Mouse (Mus musculus): ENCODE measurements around the gene Lmntd1.

The Lmntd1 gene

GRCm38 (mm10) chr6:145614219-145614618 is at the start of gene Lmntd1:
TSS of gene Lmntd1 (minus strand) at chr6:145614319.
- DNase-seq = no peak

GRCm38 (mm10) chr6:145660943-145661342 is 46.8 kb upstream of the Lmntd1 start:
- DNase-seq = no peak

- DNase-seq = no peak
Measured at GRCm38 (mm10) chr6:145659116-145659515, 45.0 kb upstream of the Lmntd1 start.

- no peak for DNase-seq
Measured at GRCm38 (mm10) chr6:145656740-145657591, 42.8 kb upstream of the Lmntd1 start.

- DNase-seq = no peak
Measured at GRCm38 (mm10) chr6:145655678-145656077, 41.6 kb upstream of the Lmntd1 start.

- no peak for DNase-seq
Measured at GRCm38 (mm10) chr6:145654062-145654836, 40.1 kb upstream of the Lmntd1 start.

- no peak for DNase-seq
Measured at GRCm38 (mm10) chr6:145653626-145654025, 39.5 kb upstream of the Lmntd1 start.

- no peak for DNase-seq
Measured at GRCm38 (mm10) chr6:145652986-145653385, 38.9 kb upstream of the Lmntd1 start.

GRCm38 (mm10) chr6:145651976-145652375 is 37.9 kb upstream of the Lmntd1 start:
- no peak for DNase-seq

GRCm38 (mm10) chr6:145640971-145641506 is 26.9 kb upstream of the Lmntd1 start:
- no peak for DNase-seq

- DNase-seq = peak; percentile 76
Measured at GRCm38 (mm10) chr6:145638248-145638647, 24.1 kb upstream of the Lmntd1 start.

- DNase-seq = no peak
Measured at GRCm38 (mm10) chr6:145636682-145637081, 22.6 kb upstream of the Lmntd1 start.

- no peak for DNase-seq
Measured at GRCm38 (mm10) chr6:145634454-145634853, 20.3 kb upstream of the Lmntd1 start.

GRCm38 (mm10) chr6:145630269-145630668 is 16.1 kb upstream of the Lmntd1 start:
- peak; percentile 39 for DNase-seq

- DNase-seq = no peak
Measured at GRCm38 (mm10) chr6:145623141-145623540, 9.0 kb upstream of the Lmntd1 start.

GRCm38 (mm10) chr6:145616402-145617229 is 2.5 kb upstream of the Lmntd1 start:
- no peak for DNase-seq

- DNase-seq = no peak
Measured at GRCm38 (mm10) chr6:145615666-145616210, 1.6 kb upstream of the Lmntd1 start, which contains the start of gene Tuba3b. TSS of gene Tuba3b (plus strand) at chr6:145615757.

- no peak for DNase-seq
Measured at GRCm38 (mm10) chr6:145612611-145613010, 1.5 kb downstream of the Lmntd1 start.

GRCm38 (mm10) chr6:145610901-145611300 is 3.2 kb downstream of the Lmntd1 start:
- DNase-seq = no peak

- no peak for DNase-seq
Measured at GRCm38 (mm10) chr6:145608693-145609092, 5.4 kb downstream of the Lmntd1 start.

- no peak for DNase-seq
Measured at GRCm38 (mm10) chr6:145607746-145608145, 6.4 kb downstream of the Lmntd1 start.

- DNase-seq = no peak
Measured at GRCm38 (mm10) chr6:145605203-145605602, 8.9 kb downstream of the Lmntd1 start.
